Mouse (Mus musculus): ENCODE results near the gene Rrad. TPM values are rescaled to one million over a fixed set of nuclear protein-coding genes. Genes with fewer than 3 reads are reported as not detected.
"Not testable (repeated sequence)": the region's sequence is repeated elsewhere in the genome, so short reads cannot be mapped to it uniquely, and the experiment has no call there.

The Rrad gene
- 12.1 and 13.3 TPM in 2 replicates for polyA plus RNA-seq (2015; fragmentation: Nextera tagmentation; extraction: Ambion mirVana)

- DNase-seq (ENCODE audit: low spot score): peak; percentile 83
These were observed at the start of gene Rrad for GRCm38 (mm10) chr8:104630981-104631663. Rrad (minus strand) TSS chr8:104631327.

GRCm38 (mm10) chr8:104655614-104656013 is 24.5 kb upstream of the Rrad start:
- no peak for DNase-seq (ENCODE audit: low spot score)

GRCm38 (mm10) chr8:104654984-104655383 is 23.9 kb upstream of the Rrad start:
- peak; percentile 90 for DNase-seq (ENCODE audit: low spot score)

- not testable (repeated sequence) for DNase-seq (ENCODE audit: low spot score)
These were observed 13.1 kb upstream of the Rrad start for GRCm38 (mm10) chr8:104644187-104644586.

GRCm38 (mm10) chr8:104642324-104642654 is 11.2 kb upstream of the Rrad start:
- DNase-seq (ENCODE audit: low spot score): no peak

GRCm38 (mm10) chr8:104641426-104642323 is 10.5 kb upstream of the Rrad start, which contains the start of gene Ciao2b:
Ciao2b (minus strand) TSS chr8:104641965.
- peak; percentile 85 for DNase-seq (ENCODE audit: low spot score)

DNA sequence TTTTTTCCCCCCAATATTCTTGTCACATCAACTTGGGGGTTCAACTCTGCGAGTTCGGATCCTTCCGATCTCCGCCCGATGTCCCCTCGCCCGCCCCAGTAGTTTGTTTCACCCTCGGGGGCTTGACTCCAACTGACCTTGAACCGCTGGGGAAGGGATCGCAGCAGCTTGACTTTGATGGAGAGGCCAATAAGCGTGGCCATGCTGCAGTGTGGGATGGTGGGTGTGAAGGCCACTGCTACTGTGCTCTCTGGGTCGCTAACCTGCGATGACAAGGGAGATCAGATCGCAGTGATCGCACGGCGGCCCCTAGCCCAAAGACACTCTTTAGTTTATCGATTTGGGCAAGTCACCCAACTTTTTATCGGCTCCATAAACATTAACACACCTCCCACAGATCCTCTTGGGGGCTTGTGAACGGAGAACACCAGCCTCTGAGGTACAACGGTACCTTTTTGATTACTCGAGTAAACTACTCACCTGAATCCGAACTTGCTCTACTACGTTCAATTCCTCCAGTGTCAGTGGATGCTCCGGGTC is 9.8 kb upstream of the Rrad start:
- no peak for DNase-seq (ENCODE audit: low spot score)

- DNase-seq (ENCODE audit: low spot score): no peak
These were observed 9.1 kb upstream of the Rrad start for GRCm38 (mm10) chr8:104640241-104640640.

DNA sequence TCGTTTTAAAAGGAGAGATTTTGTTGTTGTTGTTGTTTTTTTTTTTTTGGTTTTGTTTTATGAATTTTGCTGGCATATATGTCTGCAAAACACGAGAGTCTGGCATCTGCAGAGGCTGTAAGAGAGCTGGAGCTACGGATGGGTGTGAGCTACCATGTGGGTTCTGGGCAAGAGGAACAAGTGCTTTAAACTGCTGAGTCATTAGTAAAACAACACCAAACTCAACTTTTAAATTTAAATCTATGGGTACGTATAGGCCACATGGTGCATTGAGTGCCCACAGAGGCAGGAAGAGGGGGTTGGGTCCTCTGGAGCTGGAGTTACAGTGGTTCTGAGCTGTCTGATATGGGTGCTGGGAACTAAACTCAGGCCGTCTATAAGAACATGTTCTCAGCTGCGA is 6.9 kb upstream of the Rrad start:
- DNase-seq (ENCODE audit: low spot score): no peak

GRCm38 (mm10) chr8:104635004-104635710 is 4.0 kb upstream of the Rrad start:
- no peak for DNase-seq (ENCODE audit: low spot score)

GRCm38 (mm10) chr8:104633156-104633744 is 2.1 kb upstream of the Rrad start:
- DNase-seq (ENCODE audit: low spot score): no peak

GRCm38 (mm10) chr8:104632486-104632885 is 1.4 kb upstream of the Rrad start:
- DNase-seq (ENCODE audit: low spot score): no peak

DNA sequence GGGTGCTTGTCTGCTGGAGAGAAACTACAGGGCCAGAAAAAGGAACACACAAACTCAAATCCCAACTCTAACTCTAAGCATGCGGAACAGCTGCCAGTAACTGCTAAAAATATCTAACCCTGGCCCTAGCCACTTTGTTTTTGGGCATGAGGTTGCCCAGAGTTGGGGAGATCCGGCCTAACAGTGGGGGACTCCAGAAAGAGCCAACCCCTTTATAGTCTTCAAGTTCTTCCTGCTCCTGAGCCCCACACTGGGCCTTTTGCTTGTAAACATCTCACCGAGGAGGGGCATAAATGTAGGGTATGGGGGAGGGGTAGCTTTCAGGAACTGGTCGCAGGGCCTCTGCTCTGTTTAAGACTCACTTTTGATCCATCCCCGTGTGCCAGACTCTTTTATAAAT is 848 bp upstream of the Rrad start:
- peak; percentile 18 for DNase-seq (ENCODE audit: low spot score)

GRCm38 (mm10) chr8:104630574-104630973 is 553 bp downstream of the Rrad start:
- no peak for DNase-seq (ENCODE audit: low spot score)

- no peak for DNase-seq (ENCODE audit: low spot score)
These were observed 1.0 kb downstream of the Rrad start for GRCm38 (mm10) chr8:104630111-104630479.

DNA sequence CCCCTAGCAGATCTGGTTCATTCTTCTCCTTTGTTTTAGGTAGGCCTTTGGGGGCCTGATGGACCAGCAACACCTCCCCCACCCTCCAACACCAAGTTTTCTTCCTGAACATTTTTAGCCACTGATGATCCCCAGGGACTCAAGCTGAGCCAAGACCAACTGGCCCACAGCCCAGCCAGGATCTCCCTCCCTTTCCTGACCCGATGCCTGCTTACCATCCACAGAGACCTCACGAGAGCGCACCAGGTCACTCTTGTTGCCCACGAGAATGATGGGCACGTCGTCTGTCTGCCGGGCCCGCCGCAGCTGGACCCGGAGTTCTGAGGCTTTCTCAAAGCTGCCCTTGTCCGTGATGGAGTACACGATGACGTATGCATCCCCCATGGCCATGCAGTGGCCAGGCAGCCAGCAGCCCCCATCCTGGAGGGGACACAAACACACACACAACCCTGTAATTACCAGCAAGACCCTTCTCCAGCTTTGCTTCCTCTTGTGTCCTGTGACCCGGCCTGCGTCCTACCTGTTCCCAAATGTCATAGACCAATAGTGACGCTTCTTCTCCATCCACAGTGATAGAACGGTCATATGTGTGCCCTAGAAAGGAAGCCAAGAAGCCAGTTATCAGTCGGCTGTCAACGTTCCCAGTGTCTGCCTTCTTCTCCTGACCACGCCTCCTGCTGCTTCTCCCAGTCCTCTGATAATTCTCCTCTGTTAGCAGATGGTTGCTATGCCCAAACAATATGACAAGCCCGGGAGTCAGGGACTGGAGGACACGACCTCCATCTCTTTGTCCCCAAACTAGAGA is 1.6 kb downstream of the Rrad start:
- DNase-seq (ENCODE audit: low spot score): no peak

DNA sequence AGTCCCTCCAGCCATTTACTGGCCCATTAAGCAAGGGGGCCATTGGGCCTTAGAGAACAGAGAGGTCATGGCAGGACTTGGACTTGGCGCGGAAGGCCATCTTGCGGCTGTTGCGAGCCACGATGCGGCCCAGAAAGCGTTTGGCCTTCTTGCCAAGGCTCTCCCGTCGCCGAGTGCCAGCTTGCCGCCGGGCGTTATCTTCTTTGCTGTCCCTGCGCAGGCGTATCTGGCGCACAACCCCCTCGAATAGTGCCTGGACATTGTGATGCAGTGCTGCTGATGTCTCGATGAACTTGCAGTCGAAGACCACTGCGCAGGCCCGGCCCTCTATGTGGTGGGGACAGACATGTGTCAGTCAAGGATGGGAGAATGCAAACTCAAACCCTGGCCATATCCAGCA is 2.7 kb downstream of the Rrad start:
- DNase-seq (ENCODE audit: low spot score): no peak

GRCm38 (mm10) chr8:104627065-104627740 is 3.9 kb downstream of the Rrad start:
- DNase-seq (ENCODE audit: low spot score): no peak

DNA sequence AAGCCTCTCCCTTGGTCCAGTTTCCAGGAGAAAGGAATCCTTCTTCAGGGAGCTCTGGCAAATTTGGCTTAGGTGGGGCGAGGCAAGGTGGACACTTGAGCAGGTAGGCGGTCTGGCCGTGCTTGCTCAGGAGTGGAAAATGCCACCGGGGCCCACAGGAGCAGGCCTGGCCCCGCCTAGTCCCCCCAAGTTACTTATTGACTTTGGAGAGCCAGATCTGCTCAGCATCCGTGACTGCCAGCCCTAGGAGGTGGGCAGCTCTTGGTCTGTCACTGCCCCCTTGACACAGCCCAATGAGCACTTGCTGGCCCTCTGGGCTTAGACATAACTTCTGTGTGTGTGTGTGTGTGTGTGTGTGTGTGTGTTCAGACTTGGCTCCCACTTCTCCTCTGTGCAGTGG is 7.0 kb downstream of the Rrad start, which contains the start of gene Cdh16:
TSS of gene Cdh16 (minus strand) at position 236 of the 400 bp plus-strand sequence.
- DNase-seq (ENCODE audit: low spot score): no peak

- no peak for DNase-seq (ENCODE audit: low spot score)
These were observed 10.4 kb downstream of the Rrad start for GRCm38 (mm10) chr8:104620765-104621164.

All from thymus, postnatal 0 days (tissue).